Mouse (Mus musculus) small intestine, adult 2 months (tissue): ENCODE measurements around the gene 4933402D24Rik. TPM values are rescaled to one million over a fixed set of nuclear protein-coding genes. Genes with fewer than 3 reads are reported as not detected.

Source experiments
- H3K27ac ChIP-seq: fragments of 200-500 bp; 2 replicates; pipeline ENCODE4 v1.5.1; 2012; ENCODE audit warnings: low read depth, low read length, control low read depth, inconsistent platforms; ENCODE audit not compliant: insufficient read depth
- H3K27me3 ChIP-seq: fragments of 200-500 bp; 2 replicates; pipeline ENCODE4 v1.6.1; 2012; ENCODE audit warnings: mild to moderate bottlenecking, moderate library complexity, low read length, inconsistent platforms; ENCODE audit not compliant: control insufficient read depth, insufficient read depth
- H3K36me3 ChIP-seq: fragments of 200-500 bp; 2 replicates; pipeline ENCODE4 v1.6.1; 2012; ENCODE audit warnings: mild to moderate bottlenecking, low read length, control low read depth, inconsistent platforms; ENCODE audit not compliant: control insufficient read depth, insufficient read depth
- H3K4me1 ChIP-seq: fragments of 200-500 bp; 2 replicates; pipeline ENCODE4 v1.6.1; 2012; ENCODE audit warnings: low read length, inconsistent platforms, mixed read lengths; ENCODE audit not compliant: control insufficient read depth, insufficient read depth, insufficient read length
- H3K4me3 ChIP-seq: fragments of 200-500 bp; 2 replicates; pipeline ENCODE4 v1.5.1; 2012; ENCODE audit warnings: low read depth, mild to moderate bottlenecking, control low read depth, inconsistent platforms, low read length, moderate library complexity
- CTCF ChIP-seq: fragments of 200-500 bp; IDR thresholded peaks from 2 replicates; pipeline ENCODE4 v1.5.1; 2012; ENCODE audit warnings: low read depth, mild to moderate bottlenecking, control low read depth, inconsistent platforms, low read length, moderate library complexity, mixed read lengths; ENCODE audit not compliant: insufficient replicate concordance, insufficient read length; ENCODE audit errors: extremely low read depth
- POLR2A ChIP-seq: fragments of 200-500 bp; IDR thresholded peaks from 2 replicates; pipeline ENCODE4 v1.6.1; 2012; ENCODE audit warnings: low read depth, mild to moderate bottlenecking, control low read depth, inconsistent platforms, low read length, moderate library complexity
- WGBS: fragments of 180-500 bp; shearing (Covaris S2); methylation state at CpG from one replicate; pipeline ENCODE4 v1.1.7; 2018; 5-methylcytosine and 5-hydroxymethylcytosine counted together
- polyA plus RNA-seq: library from polyadenylated mRNA; depleted of rRNA; stranded (reverse); fragments of >200 nt; gene quantifications from 2 replicates; pipeline ENCODE4 v1.2.3, GENCODE M21; 2012; rRNA removed

The 4933402D24Rik gene
- polyA plus RNA-seq, 1 experiment: not detected

GRCm38 (mm10) chr1:63708876-63709275, 60.2 kb downstream of the 4933402D24Rik start:
- Histone ChIP-seq H3K4me3 (no peak overlapping the region), H3K27ac (no peak overlapping the region), H3K27me3 (no peaks in the 10 kb centered on the region), H3K36me3 (no peaks in the 10 kb centered on the region), H3K4me1 (no peaks in the 10 kb centered on the region)
- WGBS: 86% methylated on average over 3 of the region's 3 CpGs
- no peak for TF ChIP-seq POLR2A
- TF ChIP-seq CTCF: no peak

DNA sequence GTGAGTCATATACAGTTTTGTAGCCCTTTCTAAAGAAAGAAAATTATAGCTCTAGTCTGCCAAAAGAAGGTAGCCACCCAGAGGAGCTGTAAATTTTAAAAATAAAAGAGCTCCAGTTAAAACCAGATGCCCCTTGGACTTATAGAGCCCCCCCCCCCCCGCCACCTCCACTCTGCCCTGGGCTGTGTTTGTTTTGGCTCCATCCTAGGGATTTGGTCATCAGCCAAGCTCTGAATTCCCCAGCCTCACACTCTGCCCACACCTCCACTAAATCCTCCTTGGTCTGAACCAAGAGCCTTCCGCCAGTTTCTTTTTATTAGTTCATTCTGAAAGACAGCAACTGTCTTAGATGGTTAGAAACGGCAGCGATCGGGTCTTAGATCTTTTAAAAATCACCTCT, 63.3 kb downstream of the 4933402D24Rik start:
- 27% methylated on average over 5 of the region's 5 CpGs for WGBS

More for the DNA sequence above, 63.3 kb downstream of the 4933402D24Rik start:
- Histone ChIP-seq H3K36me3 (no peaks in the 10 kb centered on the region), H3K27ac (no peak overlapping the region), H3K4me3 (no peak overlapping the region), H3K4me1 (no peaks in the 10 kb centered on the region), H3K27me3 (no peaks in the 10 kb centered on the region)
- TF ChIP-seq POLR2A (no peak), CTCF (no peak)

Other genes starting within 250 kb of the 4933402D24Rik start
- not detected in 2 replicates for gene Gm39653, start 153.3 kb downstream of the 4933402D24Rik start, polyA plus RNA-seq
- not detected in 2 replicates for gene Dytn, start 82.3 kb downstream of the 4933402D24Rik start, polyA plus RNA-seq
- not detected in 2 replicates for gene Mdh1b, start 38.9 kb downstream of the 4933402D24Rik start, polyA plus RNA-seq
- gene Fastkd2, start 38.7 kb downstream of the 4933402D24Rik start, polyA plus RNA-seq: 0.43 and 0.74 TPM in 2 replicates